Mouse (Mus musculus) gastrocnemius, postnatal 36 days (tissue): ENCODE results near the gene Acp1. TPM values are rescaled to one million over a fixed set of nuclear protein-coding genes. Genes with fewer than 3 reads are reported as not detected.

ENCODE experiments used
- DNase-seq, 2 experiments: peaks; one replicate each; pipeline ENCODE4 v3.0.0; 2022
- intact Hi-C: fragments of 180-260 bp; cut with DNase I; formaldehyde crosslinking; loops from one replicate; pipeline ENCODE4 v1.15.1; 2025
- total RNA-seq, 2 experiments: library from RNA; stranded (reverse); gene quantifications; 2 replicates each; pipeline ENCODE4 v1.2.3; 2021

Gene Acp1
- total RNA-seq, 2 experiments from 2014 or later: 31.5 TPM

- intact Hi-C loops: no loop called here
- no peak for DNase-seq
Observed at GRCm38 (mm10) chr12:30879447-30879846, 31.9 kb downstream of the Acp1 start.

GRCm38 (mm10) chr12:30865781-30866180 is 45.6 kb downstream of the Acp1 start:
- intact Hi-C loops: no loop called here
- no peak for DNase-seq

DNA sequence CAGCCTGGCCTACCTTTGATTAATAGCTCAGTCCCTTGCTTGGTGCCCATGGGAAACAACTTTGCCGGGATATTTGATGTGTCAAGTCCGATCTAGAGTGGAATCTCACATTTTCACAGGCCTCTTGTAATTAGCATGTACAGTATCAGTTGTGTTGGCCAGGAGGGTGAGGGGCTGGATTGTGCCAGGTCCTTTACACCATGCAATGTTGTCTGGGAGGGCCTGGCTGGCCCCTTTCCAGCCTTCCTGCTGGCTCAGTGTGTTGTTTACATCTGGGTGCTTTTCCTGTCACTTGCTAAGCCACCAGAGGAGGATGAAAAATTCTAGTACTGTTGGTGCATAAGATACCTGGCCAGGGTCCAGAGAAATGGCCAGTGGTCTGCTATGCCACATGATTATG is 47.0 kb downstream of the Acp1 start:
- no peak for DNase-seq
- intact Hi-C loops: no loop called here

DNA sequence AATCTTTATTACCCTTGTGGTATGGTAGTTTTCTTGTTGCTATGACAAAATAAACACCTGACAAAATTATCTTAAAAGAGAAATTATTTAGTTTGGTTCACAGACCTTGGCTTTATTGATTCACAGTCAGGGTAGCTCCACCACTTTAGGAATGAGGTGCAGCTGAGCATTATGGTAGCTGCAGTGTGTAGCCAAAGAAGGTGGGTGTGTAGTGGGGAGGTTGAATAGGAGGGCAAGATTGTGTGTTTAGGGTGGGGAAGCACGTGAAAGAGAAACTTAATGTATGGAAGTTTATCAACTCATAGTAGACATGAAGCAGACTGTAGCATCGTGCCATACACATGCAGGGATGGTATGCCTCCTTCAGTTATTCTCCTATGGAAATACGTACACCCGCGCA is 55.2 kb downstream of the Acp1 start:
- DNase-seq: no peak
- intact Hi-C loops: no loop called here

DNA sequence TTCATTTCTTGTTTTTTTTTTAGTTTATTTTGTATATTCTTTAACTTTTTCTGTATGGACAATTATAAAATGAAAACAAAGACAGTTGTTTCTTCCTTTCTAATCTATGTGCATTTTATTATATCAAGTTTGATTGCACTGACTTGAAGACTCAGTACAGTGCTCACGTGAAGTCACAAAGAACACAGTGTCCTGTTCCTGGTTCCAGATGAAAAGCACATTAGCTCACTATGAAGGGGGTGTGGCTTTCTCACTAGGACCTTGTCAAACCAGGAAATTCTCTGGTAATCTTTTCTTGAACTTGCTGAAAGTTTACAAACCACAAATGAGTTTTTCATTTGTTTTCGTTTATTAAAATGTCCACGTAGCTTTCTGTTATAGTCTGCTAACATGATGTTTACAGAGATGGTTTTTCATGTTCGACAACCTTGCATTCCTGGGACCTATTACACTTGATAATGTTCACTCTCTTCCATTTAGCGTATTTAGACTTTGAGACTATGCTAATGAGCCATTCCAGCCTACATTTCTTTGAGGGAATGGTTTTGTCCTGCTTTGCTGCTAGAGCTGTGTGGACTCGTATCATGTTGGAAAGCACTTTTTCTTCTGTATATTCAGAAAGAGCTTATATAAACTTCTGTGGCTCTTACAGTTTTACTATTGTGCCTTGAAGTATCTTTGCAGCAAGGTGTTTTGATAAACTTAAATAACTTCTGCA is 55.8 kb downstream of the Acp1 start:
- intact Hi-C loops: no loop called here
- no peak for DNase-seq

DNA sequence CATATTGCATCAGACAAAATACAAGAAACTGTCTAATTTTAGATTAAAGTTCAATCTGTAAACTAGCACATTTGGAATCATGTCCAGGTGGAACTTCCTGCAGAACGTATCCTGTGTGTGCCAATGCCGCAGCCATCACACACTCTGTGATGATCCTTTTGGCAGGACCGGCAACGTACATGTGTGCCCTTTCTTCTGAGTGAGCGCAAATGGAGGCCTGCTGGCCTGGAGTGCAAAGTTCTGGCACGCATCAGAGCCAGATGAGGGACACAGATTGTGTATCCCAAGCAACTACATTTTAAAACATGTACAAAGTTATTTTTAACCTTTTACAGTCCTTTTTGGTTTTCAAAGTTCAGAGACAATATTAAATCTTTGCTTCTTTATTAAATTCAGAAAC is 59.5 kb downstream of the Acp1 start:
- no peak for DNase-seq
- intact Hi-C loops: no loop called here

DNA sequence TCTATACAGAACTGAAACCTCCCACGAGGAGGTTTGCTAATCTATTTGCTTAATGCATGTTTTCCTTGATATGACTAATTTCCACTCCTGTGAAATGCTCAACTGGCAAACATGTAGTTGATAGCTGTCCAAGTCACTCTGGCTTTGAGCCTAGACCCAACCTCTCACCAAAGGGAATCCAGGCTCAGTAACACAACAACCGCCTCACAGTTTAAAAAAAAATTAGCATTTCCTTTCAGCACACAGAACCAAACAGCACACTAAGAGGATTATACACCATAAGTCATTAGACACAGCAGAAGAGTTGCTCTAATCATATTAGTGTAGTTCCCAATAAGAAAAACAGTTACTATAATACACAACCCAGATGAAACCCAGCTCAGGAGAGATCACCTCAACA is 60.5 kb downstream of the Acp1 start:
- no peak for DNase-seq
- intact Hi-C loops: no loop called here

DNA sequence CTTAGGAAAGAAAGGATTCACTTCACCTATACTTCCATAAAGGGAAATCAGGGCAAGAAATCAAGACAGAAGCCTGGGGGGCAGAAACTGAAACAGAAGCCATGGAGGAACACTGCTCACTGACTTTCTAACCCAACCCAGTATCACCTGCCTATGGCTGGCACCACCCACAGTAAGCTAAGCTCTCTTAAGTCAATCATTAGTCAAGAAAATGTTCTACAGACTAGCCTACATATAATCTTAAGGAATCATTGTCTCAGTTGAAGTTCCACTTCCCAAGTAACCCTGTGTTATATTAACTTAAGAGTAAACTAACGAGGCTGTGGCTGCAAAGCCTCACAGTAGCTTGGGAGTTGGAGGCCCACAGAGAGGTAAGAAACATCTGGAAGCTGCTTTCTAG is 62.9 kb downstream of the Acp1 start:
- no peak for DNase-seq
- intact Hi-C loops: no loop called here

Other genes with a start within 250 kb of the Acp1 start
- under 1 TPM; 0.33 to 0.67 TPM for gene Alkal2, start 27.3 kb downstream of the Acp1 start, total RNA-seq
- 1 to 10 TPM in 1 of 2 experiments, under 1 TPM in 1; 0.97 to 1.2 TPM for gene Sh3yl1, start 79 bp upstream of the Acp1 start, total RNA-seq
- gene Fam110c, start 162.3 kb upstream of the Acp1 start, total RNA-seq: not detected